Mouse (Mus musculus) ES-Bruce4 (cell line): ENCODE results near the gene Tnni3k.

Source experiments
- CTCF ChIP-seq: IDR thresholded peaks from one replicate; pipeline ENCODE4 v1.8.1; 2011; ENCODE audit warnings: low read depth, low read length
- EP300 ChIP-seq: IDR thresholded peaks from 2 replicates; pipeline ENCODE4 v1.6.1; 2011; ENCODE audit warnings: low read depth, low read length; ENCODE audit not compliant: insufficient read depth

DNA sequence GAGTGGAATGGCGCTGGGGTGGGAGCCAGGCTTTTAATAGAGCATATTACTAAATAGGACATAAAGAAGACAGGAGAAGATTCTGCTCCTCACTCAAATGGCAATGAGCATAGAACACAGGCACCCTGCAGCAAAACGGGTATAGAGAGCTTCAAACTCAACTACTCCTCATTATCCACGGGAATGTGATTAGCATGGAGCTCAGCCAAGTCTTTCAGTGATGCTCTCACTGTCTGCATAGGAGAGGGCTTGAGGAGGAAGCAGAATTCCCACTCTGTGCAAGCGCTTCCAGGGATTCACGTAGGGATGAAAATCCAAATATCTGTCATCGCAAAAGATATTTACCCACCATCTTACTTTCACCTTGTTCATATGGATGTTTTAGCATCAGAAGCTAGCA is 141.6 kb downstream of the Tnni3k start:
- TF ChIP-seq CTCF = no peak
- no peak for TF ChIP-seq EP300
